Mouse (Mus musculus) CH12.LX (cell line): Measurements from ENCODE around the gene Spata13. TPM values are rescaled to one million over a fixed set of nuclear protein-coding genes. Genes with fewer than 3 reads are reported as not detected.

Experiments
- DNase-seq: peaks from one replicate; pipeline ENCODE4 v3.0.0-alpha.2; 2013; ENCODE audit errors: extremely low read depth
- H3K27ac ChIP-seq: 2 replicates; pipeline ENCODE4 v1.5.1; 2012; ENCODE audit warnings: low read depth, mild to moderate bottlenecking, control low read depth, moderate library complexity; ENCODE audit not compliant: insufficient read depth
- H3K27me3 ChIP-seq: replicated peaks from 2 replicates; pipeline ENCODE3; 2012; ENCODE audit warnings: inconsistent platforms
- H3K36me3 ChIP-seq, 2 experiments: replicated peaks in 1 of 2; 2 replicates each; pipeline versions ENCODE3 to v1.6.1; 2012; ENCODE audit warnings: inconsistent platforms in 1 of 2, low read length in 1 of 2, mild to moderate bottlenecking in 1 of 2, mixed read lengths in 1 of 2, moderate library complexity in 1 of 2; ENCODE audit not compliant: control insufficient read depth in 1 of 2, insufficient read depth in 1 of 2
- H3K4me1 ChIP-seq, 2 experiments: 2 replicates each; pipeline ENCODE4 v1.6.1; 2012; ENCODE audit warnings: inconsistent platforms in 1 of 2, moderate library complexity in 1 of 2; ENCODE audit not compliant: insufficient read depth in 2 of 2, control insufficient read depth in 1 of 2
- H3K4me2 ChIP-seq: 2 replicates; pipeline ENCODE4 v1.6.1; 2012; ENCODE audit warnings: low read depth, mild to moderate bottlenecking, control low read depth; ENCODE audit not compliant: poor library complexity, insufficient read depth, severe bottlenecking
- H3K4me3 ChIP-seq, 3 experiments: fragments of 150-350 bp in 1 of 3; sonication (generic) in 1 of 3; replicated peaks in 1 of 3; 2 replicates each; pipeline versions ENCODE3 to v1.5.1; 2011 to 2012; ENCODE audit warnings: low read depth in 2 of 3, low read length in 2 of 3, mild to moderate bottlenecking in 2 of 3, moderate library complexity in 2 of 3, control low read depth in 1 of 3, improper control_type of control experiment in 1 of 3, inconsistent platforms in 1 of 3, mixed read lengths in 1 of 3; ENCODE audit not compliant: poor library complexity in 1 of 3
- H3K79me2 ChIP-seq: replicated peaks from 2 replicates; pipeline ENCODE4 v1.6.1; 2012; ENCODE audit warnings: mild to moderate bottlenecking, moderate library complexity; ENCODE audit not compliant: control insufficient read depth, poor library complexity, insufficient read depth, severe bottlenecking; ENCODE audit errors: extremely low read depth
- H3K9ac ChIP-seq: 2 replicates; pipeline ENCODE4 v1.6.1; 2012; ENCODE audit warnings: low read depth, mild to moderate bottlenecking, control low read depth, moderate library complexity; ENCODE audit not compliant: insufficient read depth
- H3K9me3 ChIP-seq: replicated peaks from 2 replicates; pipeline ENCODE3; 2012; ENCODE audit warnings: low read length, inconsistent platforms, mixed read lengths
- CHD1 ChIP-seq: IDR thresholded peaks from 2 replicates; pipeline ENCODE4 v1.6.1; 2012; ENCODE audit warnings: low read depth, low read length, improper control_type of control experiment, inconsistent platforms
- E2F4 ChIP-seq: IDR thresholded peaks from 2 replicates; pipeline ENCODE4 v1.6.1; 2011; ENCODE audit warnings: low read depth, low read length, improper control_type of control experiment; ENCODE audit not compliant: insufficient replicate concordance
- ELF1 ChIP-seq: IDR thresholded peaks from 2 replicates; pipeline ENCODE4 v1.6.1; 2014; ENCODE audit warnings: low read depth, mild to moderate bottlenecking, inconsistent platforms, low read length, improper control_type of control experiment
- EP300 ChIP-seq: IDR thresholded peaks from 2 replicates; pipeline ENCODE4 v1.6.1; 2011; ENCODE audit warnings: low read length, improper control_type of control experiment
- HCFC1 ChIP-seq: IDR thresholded peaks from 2 replicates; pipeline ENCODE4 v1.6.1; 2012; ENCODE audit warnings: low read depth, mild to moderate bottlenecking, inconsistent platforms, low read length, improper control_type of control experiment
- JUN ChIP-seq: IDR thresholded peaks from 2 replicates; pipeline ENCODE4 v1.6.1; 2011; ENCODE audit warnings: low read depth, mild to moderate bottlenecking, low read length, improper control_type of control experiment, moderate library complexity; ENCODE audit not compliant: insufficient read depth
- JUND ChIP-seq: conservative IDR thresholded peaks from 2 replicates; pipeline ENCODE4 v1.6.1; 2011; ENCODE audit warnings: low read depth, low read length, improper control_type of control experiment
- MAX ChIP-seq: IDR thresholded peaks from 2 replicates; pipeline ENCODE4 v1.6.1; 2011; ENCODE audit warnings: low read length, improper control_type of control experiment
- MAZ ChIP-seq: IDR thresholded peaks from 2 replicates; pipeline ENCODE4 v1.6.1; 2012; ENCODE audit warnings: low read depth, mild to moderate bottlenecking, inconsistent platforms, low read length, improper control_type of control experiment, moderate library complexity
- MEF2A ChIP-seq: IDR thresholded peaks from 2 replicates; pipeline ENCODE4 v1.6.1; 2014; ENCODE audit warnings: low read depth, mild to moderate bottlenecking, inconsistent platforms, low read length, improper control_type of control experiment, borderline replicate concordance
- MXI1 ChIP-seq: IDR thresholded peaks from 2 replicates; pipeline ENCODE4 v1.6.1; 2011; ENCODE audit warnings: mild to moderate bottlenecking, low read depth, low read length, improper control_type of control experiment
- MYC ChIP-seq: IDR thresholded peaks from 2 replicates; pipeline ENCODE4 v1.6.1; 2011; ENCODE audit warnings: low read depth, mild to moderate bottlenecking, improper control_type of control experiment, low read length
- PAX5 ChIP-seq: IDR thresholded peaks from 2 replicates; pipeline ENCODE4 v1.6.1; 2012; ENCODE audit warnings: low read length, inconsistent platforms, mixed read lengths
- RAD21 ChIP-seq: IDR thresholded peaks from 2 replicates; pipeline ENCODE4 v1.6.1; 2011; ENCODE audit warnings: low read depth, mild to moderate bottlenecking, low read length, improper control_type of control experiment, moderate library complexity
- SIN3A ChIP-seq: IDR thresholded peaks from 2 replicates; pipeline ENCODE4 v1.6.1; 2012; ENCODE audit warnings: low read length, improper control_type of control experiment, inconsistent platforms
- TBP ChIP-seq: conservative IDR thresholded peaks from 2 replicates; pipeline ENCODE4 v1.6.1; 2011; ENCODE audit warnings: low read depth, low read length, improper control_type of control experiment
- USF1 ChIP-seq: IDR thresholded peaks from 2 replicates; pipeline ENCODE4 v1.6.1; 2014; ENCODE audit warnings: low read depth, mild to moderate bottlenecking, inconsistent platforms, low read length, improper control_type of control experiment
- USF2 ChIP-seq: conservative IDR thresholded peaks from 2 replicates; pipeline ENCODE4 v1.6.1; 2011; ENCODE audit warnings: low read depth, low read length, improper control_type of control experiment
- ZMIZ1 ChIP-seq: IDR thresholded peaks from 2 replicates; pipeline ENCODE4 v1.6.1; 2012; ENCODE audit warnings: low read depth, mild to moderate bottlenecking, inconsistent platforms, low read length, improper control_type of control experiment
- ZNF384 ChIP-seq: IDR thresholded peaks from 2 replicates; pipeline ENCODE4 v1.6.1; 2012; ENCODE audit warnings: low read depth, low read length, improper control_type of control experiment, inconsistent platforms
- dilution Hi-C: fragments of 300-500 bp; cut with MboI; formaldehyde crosslinking; loops from 2 replicates; pipeline ENCODE4 v1.14.3; 2020; ENCODE audit warnings: low sequenced_read_pairs; ENCODE audit not compliant: extremely low pct_unique_long_range_greater_than_20kb, extremely low pct_ligation_motif_present
- in situ Hi-C: fragments of 300-500 bp; cut with MboI; formaldehyde crosslinking; loops from 3 replicates; pipeline ENCODE4 v1.14.3; 2019; ENCODE audit warnings: low sequenced_read_pairs, low pct_ligation_motif_present, low pct_unique_long_range_greater_than_20kb, mixed read lengths
- polyA plus RNA-seq: library from polyadenylated mRNA; unstranded; fragments of >175 nt; gene quantifications from 2 replicates; pipeline ENCODE4 v1.2.1, GENCODE M21; 2012; ENCODE audit warnings: low read depth; ENCODE audit not compliant: insufficient read length
- total RNA-seq, 2 experiments: library from RNA; depleted of rRNA; stranded (reverse); fragments of 300-350 nt in 1 of 2; fragments of >200 nt in 1 of 2; gene quantifications; 2 replicates each; pipeline ENCODE4 v1.2.3; 2012 to 2014

The Spata13 gene
- total and polyA plus RNA-seq, 3 experiments = 11.6 to 15.9 (median 13.6) TPM

DNA sequence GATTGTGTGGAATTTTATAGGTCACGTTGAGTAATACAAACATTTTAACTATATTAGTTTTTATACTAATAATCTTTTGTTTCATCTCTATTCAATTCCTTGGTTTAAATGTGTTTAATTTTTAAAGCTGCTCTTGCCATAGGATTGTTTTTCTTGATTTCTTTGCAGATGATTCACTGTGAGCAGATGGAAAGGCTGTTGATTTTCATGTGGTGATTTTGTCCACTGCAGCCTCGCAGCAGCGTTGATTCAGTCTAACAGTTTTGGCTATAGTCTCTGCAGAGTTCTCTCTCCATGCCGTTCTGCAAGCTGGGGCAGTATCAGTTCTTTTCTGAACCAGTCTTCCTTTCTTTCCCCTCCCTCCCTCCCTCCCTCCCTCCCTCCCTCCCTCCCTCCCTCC lies 41.9 kb downstream of the Spata13 start:
- TF ChIP-seq MXI1 (no peak), MAZ (no peak), PAX5 (no peak), HCFC1 (no peak), CHD1 (no peak), E2F4 (no peak)
- H3K4me3 ChIP-seq = no peak overlapping the region
- H3K27me3 ChIP-seq = no peaks in the 10 kb centered on the region
- dilution Hi-C loops = no loop called here
- no peaks in the 10 kb centered on the region for H3K79me2 ChIP-seq
- in situ Hi-C loops = no loop called here
- no peak overlapping the region for H3K9ac ChIP-seq
- no peak for DNase-seq
- H3K27ac ChIP-seq = no peak overlapping the region
- no peaks in the 10 kb centered on the region for H3K36me3 ChIP-seq
- H3K9me3 ChIP-seq = no peaks in the 10 kb centered on the region
- H3K4me1 ChIP-seq = no peaks in the 10 kb centered on the region
- no peak overlapping the region for H3K4me2 ChIP-seq

DNA sequence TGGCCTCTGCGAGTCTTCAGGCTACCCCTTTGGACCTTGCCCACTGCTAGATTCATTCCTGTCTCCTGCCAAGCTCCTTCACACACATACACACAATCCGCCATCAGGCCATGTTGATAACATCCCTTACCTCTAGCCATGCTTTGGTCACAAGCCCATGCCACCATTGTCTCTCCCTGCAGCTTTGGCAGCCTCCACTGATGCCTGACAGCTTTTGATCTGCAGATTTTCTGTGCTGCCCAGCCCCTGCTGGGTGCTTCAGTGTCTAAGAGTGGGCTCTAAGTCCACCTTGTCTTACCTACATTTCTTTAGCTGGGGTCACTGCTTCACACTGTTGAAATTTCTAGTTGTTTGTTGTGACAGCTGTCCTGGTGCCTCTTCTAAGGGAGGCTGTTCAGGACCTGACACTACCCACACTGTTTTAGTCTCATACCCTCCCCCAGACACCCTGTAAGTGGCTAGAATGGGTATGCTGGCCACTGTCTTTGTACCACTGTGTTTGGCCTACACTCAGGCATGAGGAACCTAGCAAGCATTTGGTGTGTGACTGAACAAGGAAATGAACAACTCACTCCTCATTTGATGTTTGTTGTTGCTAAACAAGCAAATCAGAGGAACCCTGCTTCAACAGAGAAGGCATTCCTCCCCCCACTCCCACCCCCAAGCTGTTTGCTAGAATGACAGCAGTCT lies 43.0 kb downstream of the Spata13 start:
- Histone ChIP-seq H3K4me1 (no peaks in the 10 kb centered on the region), H3K9me3 (no peaks in the 10 kb centered on the region), H3K9ac (no peak overlapping the region), H3K79me2 (no peaks in the 10 kb centered on the region), H3K36me3 (no peaks in the 10 kb centered on the region), H3K27me3 (no peaks in the 10 kb centered on the region), H3K4me3 (no peak overlapping the region), H3K4me2 (no peak overlapping the region), H3K27ac (no peak overlapping the region)
- no peak for DNase-seq
- TF ChIP-seq ZMIZ1 (no peak), JUN (no peak), USF2 (no peak), MYC (no peak), JUND (no peak), RAD21 (no peak), SIN3A (no peak), ZNF384 (no peak), MXI1 (no peak), MEF2A (no peak), CHD1 (no peak), PAX5 (no peak), ELF1 (no peak), TBP (no peak), HCFC1 (no peak), MAZ (no peak), MAX (no peak), EP300 (no peak), USF1 (no peak)
- dilution Hi-C loops (no loop called here), in situ Hi-C loops (no loop called here)
